Mouse (Mus musculus): ENCODE data around the gene C2cd5. TPM values are rescaled to one million over a fixed set of nuclear protein-coding genes. Genes with fewer than 3 reads are reported as not detected.

C2cd5 gene
- total and polyA plus RNA-seq, 3 experiments = 16.2 to 47.6 (median 30.5) TPM

GRCm38 (mm10) chr6:143027402-143027801 lies 72.5 kb downstream of the C2cd5 start:
- TF ChIP-seq TBP (IDR thresholded peaks at IDR 0.05; ENCODE audit: low read depth, low read length) (no peak), RCOR1 (IDR thresholded peaks at IDR 0.05; ENCODE audit: low read depth, low read length) (no peak), NELFE (IDR thresholded peaks at IDR 0.05; ENCODE audit: low read depth, low read length) (no peak), CTCF (IDR thresholded peaks at IDR 0.05 in 2 of 3, conservative IDR thresholded peaks at IDR 0.05 in 1 of 3; ENCODE audit: control insufficient read depth in 1 of 3, insufficient read depth in 1 of 3, low read depth in 2 of 3, low read length in 3 of 3, poor library complexity in 1 of 3, severe bottlenecking in 1 of 3) (no peak), MAFK (IDR thresholded peaks at IDR 0.05; ENCODE audit: borderline replicate concordance, low read depth, low read length) (no peak), USF1 (IDR thresholded peaks at IDR 0.05; ENCODE audit: low read depth, low read length) (no peak), ZMIZ1 (IDR thresholded peaks at IDR 0.05; ENCODE audit: low read depth, low read length) (no peak), GATA1 (IDR thresholded peaks at IDR 0.05; ENCODE audit: low read depth, low read length) (no peak), UBTF (IDR thresholded peaks at IDR 0.05; ENCODE audit: borderline replicate concordance, insufficient read depth, low read depth, low read length) (no peak), MXI1 (IDR thresholded peaks at IDR 0.05; ENCODE audit: low read depth, low read length) (no peak), MAZ (IDR thresholded peaks at IDR 0.05; ENCODE audit: low read depth, low read length) (no peak), ZKSCAN1 (IDR thresholded peaks at IDR 0.05; ENCODE audit: low read depth, low read length) (no peak), USF2 (IDR thresholded peaks at IDR 0.05; ENCODE audit: borderline replicate concordance in 1 of 2, insufficient read depth in 1 of 2, low read depth in 1 of 2, low read length in 2 of 2) (no peak), SIN3A (IDR thresholded peaks at IDR 0.05; ENCODE audit: low read length) (no peak), JUND (IDR thresholded peaks at IDR 0.05; ENCODE audit: low read depth, low read length) (no peak), GABPA (IDR thresholded peaks at IDR 0.05; ENCODE audit: low read depth, low read length) (no peak), ELF1 (IDR thresholded peaks at IDR 0.05; ENCODE audit: low read depth, low read length) (no peak), EP300 (IDR thresholded peaks at IDR 0.05; ENCODE audit: low read depth in 1 of 2, low read length in 2 of 2) (no peak), TAL1 (IDR thresholded peaks at IDR 0.05; ENCODE audit: low read length) (no peak)
- no peaks in the 10 kb centered on the region for H3K27me3 ChIP-seq (ENCODE audit: control insufficient read depth in 1 of 2, insufficient read depth in 2 of 2, low read length in 2 of 2)
- peaks cover 0 to 10% of the 10 kb centered on the region in 2 experiments; a peak in 2 of 4 replicates for H3K36me3 ChIP-seq (ENCODE audit: control insufficient read depth in 1 of 2, insufficient read depth in 2 of 2, low read length in 2 of 2)
- H3K4me1 ChIP-seq (ENCODE audit: control insufficient read depth in 1 of 2, insufficient read depth in 2 of 2, low read length in 2 of 2) = no peaks in the 10 kb centered on the region
- no peaks in the 10 kb centered on the region for H3K9me3 ChIP-seq (replicated peaks; ENCODE audit: insufficient read depth, low read length)
- no peaks in the 10 kb centered on the region for H3K79me2 ChIP-seq (ENCODE audit: control insufficient read depth, insufficient read depth, low read length, poor library complexity)
- no peak overlapping the region for H3K9ac ChIP-seq (ENCODE audit: control insufficient read depth, low read depth, low read length, poor library complexity, severe bottlenecking)
- no peak overlapping the region for H3K4me3 ChIP-seq (ENCODE audit: control insufficient read depth in 1 of 2, insufficient read depth in 1 of 2, low read depth in 2 of 2, low read length in 2 of 2)
- DNase-seq (ENCODE audit: low read depth, low spot score) = no peak
- no peak overlapping the region for H3K27ac ChIP-seq (ENCODE audit: control insufficient read depth, low read depth, low read length)

- Histone ChIP-seq H3K4me3 (ENCODE audit: control insufficient read depth in 1 of 2, insufficient read depth in 1 of 2, low read depth in 2 of 2, low read length in 2 of 2) (no peak overlapping the region), H3K27me3 (ENCODE audit: control insufficient read depth in 1 of 2, insufficient read depth in 2 of 2, low read length in 2 of 2) (no peaks in the 10 kb centered on the region), H3K9me3 (replicated peaks; ENCODE audit: insufficient read depth, low read length) (no peaks in the 10 kb centered on the region), H3K27ac (ENCODE audit: control insufficient read depth, low read depth, low read length) (no peak overlapping the region), H3K79me2 (ENCODE audit: control insufficient read depth, insufficient read depth, low read length, poor library complexity) (no peaks in the 10 kb centered on the region), H3K36me3 (ENCODE audit: control insufficient read depth in 1 of 2, insufficient read depth in 2 of 2, low read length in 2 of 2) (peaks cover 0 to 6% of the 10 kb centered on the region in 2 experiments; a peak in 2 of 4 replicates), H3K9ac (ENCODE audit: control insufficient read depth, low read depth, low read length, poor library complexity, severe bottlenecking) (no peak overlapping the region), H3K4me1 (ENCODE audit: control insufficient read depth in 1 of 2, insufficient read depth in 2 of 2, low read length in 2 of 2) (no peaks in the 10 kb centered on the region)
- no peak for TF ChIP-seq POLR2A (IDR thresholded peaks at IDR 0.05; ENCODE audit: control insufficient read depth in 1 of 2, insufficient read depth in 1 of 2, low read depth in 1 of 2, low read length in 2 of 2, poor library complexity in 1 of 2)
- TF ChIP-seq SMC3 (IDR thresholded peaks at IDR 0.05; ENCODE audit: low read depth, low read length) = no peak
- no peak for TF ChIP-seq UBTF (IDR thresholded peaks at IDR 0.05; ENCODE audit: borderline replicate concordance, insufficient read depth, low read depth, low read length)
- no peak for TF ChIP-seq MEF2A (IDR thresholded peaks at IDR 0.05; ENCODE audit: extremely low read depth, insufficient replicate concordance, low read depth, low read length, poor library complexity, severe bottlenecking)
- TF ChIP-seq TBP (IDR thresholded peaks at IDR 0.05; ENCODE audit: low read depth, low read length) = no peak
- no peak for TF ChIP-seq ZC3H11A (IDR thresholded peaks at IDR 0.05; ENCODE audit: low read depth, low read length)
- no peak for TF ChIP-seq HCFC1 (IDR thresholded peaks at IDR 0.05; ENCODE audit: low read depth, low read length)
- TF ChIP-seq ETS1 (IDR thresholded peaks at IDR 0.05; ENCODE audit: low read depth, low read length) = no peak
- TF ChIP-seq GATA1 (IDR thresholded peaks at IDR 0.05; ENCODE audit: low read depth, low read length) = no peak
- no peak for TF ChIP-seq ZNF384 (IDR thresholded peaks at IDR 0.05; ENCODE audit: low read depth, low read length)
- no peak for TF ChIP-seq CHD2 (IDR thresholded peaks at IDR 0.05; ENCODE audit: low read length)
- no peak for TF ChIP-seq E2F4 (IDR thresholded peaks at IDR 0.05; ENCODE audit: borderline replicate concordance, low read depth, low read length)
- no peak for TF ChIP-seq JUND (IDR thresholded peaks at IDR 0.05; ENCODE audit: low read depth, low read length)
- TF ChIP-seq MAX (IDR thresholded peaks at IDR 0.05; ENCODE audit: low read length) = no peak
- TF ChIP-seq MYB (IDR thresholded peaks at IDR 0.05; ENCODE audit: low read depth, low read length) = no peak
- TF ChIP-seq MAZ (IDR thresholded peaks at IDR 0.05; ENCODE audit: low read depth, low read length) = no peak
- DNase-seq (ENCODE audit: low read depth, low spot score) = no peak
These were observed 76.2 kb downstream of the C2cd5 start for GRCm38 (mm10) chr6:143023691-143024090.
